15 mouse cellular contexts compared by ENCODE assay signal in genomic region chr11:100836923-100837702, GRCm38 (mm10). TPM values are rescaled to one million over a fixed set of nuclear protein-coding genes. Genes with fewer than 3 reads are reported as not detected.
DNase-seq lines count a peak whose midpoint lies in the region; ATAC-seq and TF ChIP-seq lines count a peak whose summit lies in the region.
"Had no signal": no experiment of that assay in that cellular context is flagged by ENCODE, and none has a peak within 500 bp of the region (broad histone marks: within the 10 kb centered on the region; RNA-seq: fewer than 3 reads in every experiment).

No protein-coding gene starts in this region.

- no peak overlapping the region for H3K9ac ChIP-seq in liver, embryonic 13.5 days
- H3K9ac ChIP-seq in CH12.LX (ENCODE audit: insufficient read depth, low read depth) (no peak overlapping the region), ES-E14 (ENCODE audit: insufficient read depth, low read depth, low read length, poor library complexity, severe bottlenecking) (no peak overlapping the region)
- H3K9ac ChIP-seq in liver, postnatal 0 days (replicated peaks), result no peak overlapping the region
- H3K9ac ChIP-seq: hindbrain, embryonic 15.5 days; limb, embryonic 12.5 days had no signal

- peak; percentile 42 for TF ChIP-seq RAD21 in CH12.LX (IDR thresholded peaks at IDR 0.05; ENCODE audit: low read depth, low read length)

- peak overlapping the region; percentile 55 for H3K27ac ChIP-seq in liver, embryonic 13.5 days
- no peak overlapping the region for H3K27ac ChIP-seq in CH12.LX (ENCODE audit: insufficient read depth, low read depth)
- no peak overlapping the region for H3K27ac ChIP-seq in ES-E14 (ENCODE audit: insufficient read depth, low read depth, low read length, poor library complexity, severe bottlenecking)
- peak overlapping the region; percentile 78 for H3K27ac ChIP-seq in liver, postnatal 0 days (ENCODE audit: low read depth)
- H3K27ac ChIP-seq: embryonic facial prominence, embryonic 10.5 days; heart, embryonic 10.5 days; hindbrain, embryonic 15.5 days; limb, embryonic 12.5 days; midbrain, embryonic 10.5 days had no signal

- intact Hi-C loops in left cerebral cortex, postnatal 4 days (cut with DNase I), result no loop called here
- intact Hi-C loops in left cerebral cortex, postnatal 36 days (cut with DNase I), result no loop called here

- peak in 1 of 2 experiments; percentile 56; a peak in 2 of 4 replicates for TF ChIP-seq CTCF in CH12.LX (conservative IDR thresholded peaks at IDR 0.05 in 1 of 2, IDR thresholded peaks at IDR 0.05 in 1 of 2; ENCODE audit: low read depth in 2 of 2, low read length in 2 of 2)
- TF ChIP-seq CTCF in liver, postnatal 0 days (IDR thresholded peaks at IDR 0.05; ENCODE audit: low read depth), result peak; percentile 65

- peak; percentile 49 for ATAC-seq in liver, embryonic 13.5 days (ENCODE audit: low read depth)
- ATAC-seq in liver, postnatal 0 days, result peak; percentile 69
- ATAC-seq: forebrain, embryonic 16.5 days had no signal

- no peak for TF ChIP-seq POLR2A in CH12.LX (IDR thresholded peaks at IDR 0.05; ENCODE audit: low read depth, low read length)

- H3K36me3 ChIP-seq in liver, embryonic 13.5 days, result peaks cover 5% of the 10 kb centered on the region; the same call in 1 of the 2 replicates
- H3K36me3 ChIP-seq in CH12.LX (replicated peaks in 1 of 2; ENCODE audit: control insufficient read depth in 1 of 2, insufficient read depth in 1 of 2, low read length in 1 of 2) (peaks cover 0 to 11% of the 10 kb centered on the region in 2 experiments), ES-E14 (ENCODE audit: control insufficient read depth, insufficient read depth, low read length, poor library complexity, severe bottlenecking) (no peaks in the 10 kb centered on the region)
- no peaks in the 10 kb centered on the region for H3K36me3 ChIP-seq in liver, postnatal 0 days (replicated peaks; ENCODE audit: insufficient read depth, low read length)
- H3K36me3 ChIP-seq: hindbrain, embryonic 15.5 days; limb, embryonic 12.5 days; midbrain, embryonic 10.5 days had no signal

- H3K79me2 ChIP-seq in CH12.LX (replicated peaks; ENCODE audit: control insufficient read depth, extremely low read depth, insufficient read depth, poor library complexity, severe bottlenecking), result peaks cover 11% of the 10 kb centered on the region

- no peak for TF ChIP-seq EP300 in CH12.LX (IDR thresholded peaks at IDR 0.05; ENCODE audit: low read length)
- 0 out of 2 replicates have a peak, but pooled peaks have one; percentile 25 for TF ChIP-seq EP300 in liver, postnatal 0 days (IDR thresholded peaks at IDR 0.05; ENCODE audit: low read depth)

- no peak overlapping the region for H3K4me3 ChIP-seq in liver, embryonic 13.5 days (replicated peaks)
- H3K4me3 ChIP-seq in CH12.LX (replicated peaks in 1 of 3; ENCODE audit: low read depth in 2 of 3, low read length in 2 of 3, poor library complexity in 1 of 3) (no peak overlapping the region), ES-E14 (ENCODE audit: insufficient read depth in 1 of 2, low read depth in 1 of 2, low read length in 2 of 2, poor library complexity in 1 of 2, severe bottlenecking in 1 of 2) (no peak overlapping the region)
- H3K4me3 ChIP-seq in liver, postnatal 0 days (ENCODE audit: low read depth, low read length), result no peak overlapping the region
- H3K4me3 ChIP-seq: embryonic facial prominence, embryonic 10.5 days; heart, embryonic 10.5 days; hindbrain, embryonic 15.5 days; limb, embryonic 12.5 days; midbrain, embryonic 10.5 days had no signal

- WGBS in liver, embryonic 13.5 days (ENCODE audit: insufficient replicate concordance), result 79% methylated on average over 9 of the region's 9 CpGs
- 59% methylated on average over 9 of the region's 9 CpGs for WGBS in liver, postnatal 0 days (ENCODE audit: insufficient replicate concordance)

- dilution Hi-C loops in CH12.LX (cut with MboI; ENCODE audit: extremely low pct_ligation_motif_present, extremely low pct_unique_long_range_greater_than_20kb, low sequenced_read_pairs), result no loop called here

- no peaks in the 10 kb centered on the region for H3K27me3 ChIP-seq in liver, embryonic 13.5 days
- H3K27me3 ChIP-seq in CH12.LX (replicated peaks), result no peaks in the 10 kb centered on the region
- H3K27me3 ChIP-seq in liver, postnatal 0 days (ENCODE audit: insufficient read depth, low read length), result no peaks in the 10 kb centered on the region
- H3K27me3 ChIP-seq: hindbrain, embryonic 15.5 days; limb, embryonic 12.5 days had no signal

- no peak for DNase-seq in liver, embryonic 13.5 days
- DNase-seq in liver (no peak), CH12.LX (ENCODE audit: extremely low read depth) (no peak), ES-E14 (ENCODE audit: low read depth, low spot score) (peak; percentile 58)
- DNase-seq in liver, postnatal 0 days, result peak; percentile 55
- no peak for DNase-seq in left cerebral cortex, postnatal 4 days
- DNase-seq in ovary, postnatal 10 days (ENCODE audit: low spot score), result no peak
- no peak for DNase-seq in left cerebral cortex, postnatal 36 days (ENCODE audit: low spot score in 2 of 2)
- DNase-seq: right cerebral cortex, postnatal 4 days had no signal

- in situ Hi-C loops in CH12.LX (cut with MboI; ENCODE audit: low pct_ligation_motif_present, low pct_unique_long_range_greater_than_20kb, low sequenced_read_pairs), result no loop called here
- in situ Hi-C loops in ES-E14 (cut with MboI; ENCODE audit: low sequenced_read_pairs in 2 of 2, unreplicated experiment in 2 of 2), result loop anchor here in 1 of 2 experiments (10.0 kb wide), 1 partner anchor 118 kb away; no protein-coding TSS in a partner anchor

- H3K9me3 ChIP-seq in liver, embryonic 13.5 days (replicated peaks), result peaks cover 4% of the 10 kb centered on the region; the same call in 1 of the 2 replicates
- H3K9me3 ChIP-seq in CH12.LX (replicated peaks; ENCODE audit: low read length) (peaks cover 4% of the 10 kb centered on the region), ES-E14 (ENCODE audit: control insufficient read depth, insufficient read depth, low read depth, low read length) (no peaks in the 10 kb centered on the region)
- no peaks in the 10 kb centered on the region; the same call in 1 of the 2 replicates for H3K9me3 ChIP-seq in liver, postnatal 0 days (ENCODE audit: low read length)
- H3K9me3 ChIP-seq: heart, embryonic 10.5 days; hindbrain, embryonic 15.5 days; limb, embryonic 12.5 days had no signal

- H3K4me2 ChIP-seq in liver, embryonic 13.5 days, result no peak overlapping the region
- H3K4me2 ChIP-seq in CH12.LX (ENCODE audit: insufficient read depth, low read depth, poor library complexity, severe bottlenecking), result no peak overlapping the region
- peak overlapping the region; percentile 29; the same call in 1 of the 2 replicates for H3K4me2 ChIP-seq in liver, postnatal 0 days (ENCODE audit: low read depth, low read length)
- H3K4me2 ChIP-seq: hindbrain, embryonic 15.5 days; limb, embryonic 12.5 days had no signal

- peaks cover 46% of the 10 kb centered on the region for H3K4me1 ChIP-seq in liver, embryonic 13.5 days (replicated peaks)
- H3K4me1 ChIP-seq in CH12.LX (ENCODE audit: control insufficient read depth in 1 of 2, insufficient read depth in 2 of 2), result peaks cover 3 to 13% of the 10 kb centered on the region in 2 experiments; a peak in 2 of 4 replicates
- H3K4me1 ChIP-seq in ES-E14 (ENCODE audit: control insufficient read depth in 2 of 2, insufficient read depth in 2 of 2, low read length in 2 of 2, poor library complexity in 1 of 2), result no peaks in the 10 kb centered on the region; a peak in 1 of 4 replicates
- peaks cover 16% of the 10 kb centered on the region for H3K4me1 ChIP-seq in liver, postnatal 0 days (ENCODE audit: insufficient read depth)
- H3K4me1 ChIP-seq: hindbrain, embryonic 15.5 days; midbrain, embryonic 10.5 days had no signal

TF ChIP-seq in CH12.LX, 34 proteins besides CTCF, POLR2A, EP300 and RAD21:
- TF ChIP-seq POLR2AphosphoS2 (IDR thresholded peaks at IDR 0.05; ENCODE audit: low read depth, low read length) (no peak), SMC3 (IDR thresholded peaks at IDR 0.05; ENCODE audit: low read depth, low read length) (peak; percentile 19; the same call in 1 of the 2 replicates)

TF ChIP-seq in ES-E14, 5 proteins besides CTCF, POLR2A, EP300 and RAD21:
- TF ChIP-seq ZC3H11A (IDR thresholded peaks at IDR 0.05; ENCODE audit: borderline replicate concordance, low read depth, low read length) (peak; percentile 58; the same call in 1 of the 2 replicates), MAFK (IDR thresholded peaks at IDR 0.05; ENCODE audit: insufficient read depth, low read depth, low read length) (no peak), CHD2 (IDR thresholded peaks at IDR 0.05; ENCODE audit: low read depth, low read length) (no peak), ZNF384 (IDR thresholded peaks at IDR 0.05; ENCODE audit: low read depth, low read length) (no peak; the same call in 1 of the 2 replicates)

RNA-seq across cellular contexts. Expression of gene Stat5b, which starts 13.4 kb away (rescaled TPM):
- 21.1 and 23.8 TPM in 2 replicates for polyA plus RNA-seq in liver, embryonic 13.5 days (2015; fragmentation: Nextera tagmentation; extraction: Ambion mirVana)
- total RNA-seq in CH12.LX (2012; rRNA removed) (19.4 and 24.4 TPM in 2 replicates), CH12.LX (2014; rRNA removed) (9.7 and 11.4 TPM in 2 replicates), ES-E14 (2012; rRNA removed) (3.4 and 4.3 TPM in 2 replicates)
- polyA plus RNA-seq in CH12.LX (2012; ENCODE audit: insufficient read length, low read depth), result 12.1 and 14.0 TPM in 2 replicates
- 15.4 and 16.4 TPM in 2 replicates for polyA plus RNA-seq in liver, postnatal 0 days (2015; fragmentation: Nextera tagmentation; extraction: Ambion mirVana)
- 10 to 100 TPM in 1 of 2 experiments, 1 to 10 TPM in 1; 9.6 to 11.8 TPM for total RNA-seq in left cerebral cortex, postnatal 4 days (2021)
- total RNA-seq in left cerebral cortex, postnatal 36 days (2021), result 10 to 100 TPM; 22.3 to 23.1 TPM

RNA-seq across cellular contexts. Expression of gene Stat5a, which starts 22.0 kb away (rescaled TPM):
- 11.1 and 14.6 TPM in 2 replicates for polyA plus RNA-seq in liver, embryonic 13.5 days (2015; fragmentation: Nextera tagmentation; extraction: Ambion mirVana)
- total RNA-seq in CH12.LX (2012; rRNA removed) (18.7 and 23.6 TPM in 2 replicates), CH12.LX (2014; rRNA removed) (17.4 and 17.5 TPM in 2 replicates), ES-E14 (2012; rRNA removed) (1.7 TPM in 2 replicates)
- 21.2 and 23.0 TPM in 2 replicates for polyA plus RNA-seq in CH12.LX (2012; ENCODE audit: insufficient read length, low read depth)
- 4.7 and 6.0 TPM in 2 replicates for polyA plus RNA-seq in liver, postnatal 0 days (2015; fragmentation: Nextera tagmentation; extraction: Ambion mirVana)
- 1 to 10 TPM in 1 of 2 experiments, under 1 TPM in 1; 0.98 to 1.2 TPM for total RNA-seq in left cerebral cortex, postnatal 4 days (2021)
- 1 to 10 TPM; 1.3 to 1.4 TPM for total RNA-seq in left cerebral cortex, postnatal 36 days (2021)

Comparison
In these comparisons a context has a peak if more than half of its experiments do, and no peak if none do; other contexts are left out.
1. DNase-seq: peak in ES-E14 (single experiment) and liver, postnatal 0 days (single experiment); none in liver, embryonic 13.5 days (single experiment), liver (single experiment), CH12.LX (single experiment), left cerebral cortex, postnatal 4 days (single experiment), ovary, postnatal 10 days (single experiment) and left cerebral cortex, postnatal 36 days (0 of 2).
2. H3K27ac ChIP-seq: peak in liver, embryonic 13.5 days (single experiment) and liver, postnatal 0 days (single experiment); none in CH12.LX (single experiment) and ES-E14 (single experiment).